Mouse (Mus musculus) olfactory bulb, adult 2 months (tissue): Measurements from ENCODE around the gene Wars2.

ENCODE experiments used
- CTCF ChIP-seq: fragments of 200-500 bp; IDR thresholded peaks from 2 replicates; pipeline ENCODE4 v1.5.1; 2012; ENCODE audit warnings: low read depth, mild to moderate bottlenecking, low read length, moderate library complexity; ENCODE audit not compliant: insufficient read depth
- POLR2A ChIP-seq: fragments of 200-500 bp; IDR thresholded peaks from 2 replicates; pipeline ENCODE4 v1.6.1; 2012; ENCODE audit warnings: mild to moderate bottlenecking, low read depth, low read length, moderate library complexity; ENCODE audit not compliant: insufficient read depth

DNA sequence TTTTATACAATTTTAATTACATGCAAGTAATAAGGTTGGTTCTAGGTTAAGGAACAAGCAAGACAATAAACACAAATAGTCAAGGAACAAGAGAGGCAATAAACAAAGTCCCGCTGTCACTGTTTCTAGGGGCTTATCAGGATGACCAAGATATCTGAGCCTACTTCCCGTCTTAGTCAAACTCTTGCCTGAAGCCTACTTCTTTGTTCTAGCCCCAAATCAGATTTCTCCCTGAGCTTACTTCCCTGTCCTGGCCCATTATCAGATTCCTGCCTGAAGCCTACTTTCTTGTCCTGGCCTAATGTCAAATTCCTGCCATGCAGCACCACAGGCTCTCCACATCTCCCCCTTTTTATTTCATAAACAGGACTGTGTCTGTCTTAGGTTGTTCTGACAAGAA lies 19.9 kb upstream of the Wars2 start:
- TF ChIP-seq POLR2A (no peak), CTCF (no peak)
